Mouse (Mus musculus): Measurements from ENCODE around the gene Vmn2r112.
"Not testable (repeated sequence)": the region's sequence is repeated elsewhere in the genome, so short reads cannot be mapped to it uniquely, and the experiment has no call there.

Vmn2r112 gene

GRCm38 (mm10) chr17:22600651-22601050, at the start of gene Vmn2r112:
Gene Vmn2r112, plus strand, starts transcription at chr17:22600951.
- not testable (repeated sequence) for DNase-seq (ENCODE audit: low read depth)

GRCm38 (mm10) chr17:22573382-22573781, 27.4 kb upstream of the Vmn2r112 start, which contains the start of gene Vmn2r111:
Gene Vmn2r111, minus strand, starts transcription at chr17:22573482.
- DNase-seq (ENCODE audit: low read depth): not testable (repeated sequence)

DNA sequence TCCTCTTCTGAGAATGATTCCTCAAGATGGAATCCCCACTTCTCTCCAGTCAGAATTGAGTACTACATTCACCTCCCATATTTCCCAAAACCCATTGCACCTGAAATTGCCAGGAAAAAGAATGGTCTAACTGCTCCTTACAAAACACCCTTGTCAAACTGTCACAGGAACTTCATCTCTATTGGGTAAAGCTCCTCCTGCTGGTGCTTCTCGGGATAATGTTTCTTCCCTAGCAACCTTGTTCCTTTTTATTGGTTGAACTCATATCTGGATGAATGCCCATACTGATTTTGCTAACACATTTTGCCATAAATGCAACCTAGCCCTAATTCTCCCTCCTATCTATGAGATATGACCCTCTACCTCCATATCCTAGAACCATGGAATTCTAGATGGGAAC, 29.9 kb downstream of the Vmn2r112 start:
- DNase-seq (ENCODE audit: low read depth): no peak
